Mouse (Mus musculus): ENCODE measurements at regions not wholly inside any gene's neighbourhood (a gene's known extent, or its start where the extent isn't known, plus 50 kb on each side); places are given as distances from the start of the nearest gene placed in this dataset.

- no peak overlapping the region for H3K4me3 ChIP-seq
- no peak for DNase-seq (ENCODE audit: low spot score)
- no peaks in the 10 kb centered on the region for H3K27me3 ChIP-seq (ENCODE audit: insufficient read depth, poor library complexity, severe bottlenecking)
- H3K36me3 ChIP-seq: no peaks in the 10 kb centered on the region
- H3K4me1 ChIP-seq (replicated peaks): no peaks in the 10 kb centered on the region
- H3K27ac ChIP-seq: no peak overlapping the region
- H3K9me3 ChIP-seq: no peaks in the 10 kb centered on the region
- 87% methylated on average over 2 of the region's 2 CpGs for WGBS
Measured at GRCm38 (mm10) chr8:18536059-18536458, 442.0 kb downstream of the Defb40 start.

GRCm38 (mm10) chr8:18528120-18528519 is 449.9 kb downstream of the Defb40 start:
- DNase-seq (ENCODE audit: low spot score): no peak
- Histone ChIP-seq H3K27ac (no peak overlapping the region), H3K4me3 (no peak overlapping the region), H3K27me3 (ENCODE audit: insufficient read depth, poor library complexity, severe bottlenecking) (no peaks in the 10 kb centered on the region), H3K4me1 (replicated peaks) (no peaks in the 10 kb centered on the region), H3K36me3 (no peaks in the 10 kb centered on the region), H3K9me3 (no peaks in the 10 kb centered on the region)
- WGBS: 89% methylated on average over 6 of the region's 6 CpGs

GRCm38 (mm10) chr8:18512409-18512808 is 465.6 kb downstream of the Defb40 start:
- no peak overlapping the region for H3K27ac ChIP-seq
- H3K36me3 ChIP-seq: no peaks in the 10 kb centered on the region
- DNase-seq (ENCODE audit: low spot score): no peak
- no peaks in the 10 kb centered on the region for H3K27me3 ChIP-seq (ENCODE audit: insufficient read depth, poor library complexity, severe bottlenecking)
- WGBS: 62% methylated on average over 2 of the region's 2 CpGs
- H3K4me1 ChIP-seq (replicated peaks): no peaks in the 10 kb centered on the region
- H3K4me3 ChIP-seq: no peak overlapping the region
- no peaks in the 10 kb centered on the region for H3K9me3 ChIP-seq

- H3K9me3 ChIP-seq: no peaks in the 10 kb centered on the region
- DNase-seq (ENCODE audit: low spot score): no peak
- H3K4me1 ChIP-seq (replicated peaks): no peaks in the 10 kb centered on the region
- H3K27me3 ChIP-seq (ENCODE audit: insufficient read depth, poor library complexity, severe bottlenecking): no peaks in the 10 kb centered on the region
- H3K4me3 ChIP-seq: no peak overlapping the region
- H3K36me3 ChIP-seq: no peaks in the 10 kb centered on the region
- 88% methylated on average over 13 of the region's 13 CpGs for WGBS
- no peak overlapping the region for H3K27ac ChIP-seq
Measured at GRCm38 (mm10) chr8:18506158-18507022, 471.7 kb downstream of the Defb40 start.

- DNase-seq (ENCODE audit: low spot score): no peak
- Histone ChIP-seq H3K9me3 (no peaks in the 10 kb centered on the region), H3K4me1 (replicated peaks) (no peaks in the 10 kb centered on the region), H3K4me3 (no peak overlapping the region), H3K27ac (no peak overlapping the region), H3K27me3 (ENCODE audit: insufficient read depth, poor library complexity, severe bottlenecking) (no peaks in the 10 kb centered on the region), H3K36me3 (no peaks in the 10 kb centered on the region)
- WGBS: 88% methylated on average over 5 of the region's 5 CpGs
Measured at GRCm38 (mm10) chr8:18490620-18491019, 487.4 kb downstream of the Defb40 start.

GRCm38 (mm10) chr8:18480081-18480480 is 498.0 kb downstream of the Defb40 start:
- Histone ChIP-seq H3K36me3 (no peaks in the 10 kb centered on the region), H3K9me3 (no peaks in the 10 kb centered on the region), H3K27ac (no peak overlapping the region), H3K27me3 (ENCODE audit: insufficient read depth, poor library complexity, severe bottlenecking) (no peaks in the 10 kb centered on the region), H3K4me1 (replicated peaks) (no peaks in the 10 kb centered on the region), H3K4me3 (no peak overlapping the region)
- no peak for DNase-seq (ENCODE audit: low spot score)
- 92% methylated on average over 3 of the region's 3 CpGs for WGBS

GRCm38 (mm10) chr8:18478166-18478565 is 499.9 kb downstream of the Defb40 start:
- Histone ChIP-seq H3K36me3 (no peaks in the 10 kb centered on the region), H3K27ac (no peak overlapping the region), H3K4me1 (replicated peaks) (no peaks in the 10 kb centered on the region), H3K9me3 (no peaks in the 10 kb centered on the region), H3K4me3 (no peak overlapping the region), H3K27me3 (ENCODE audit: insufficient read depth, poor library complexity, severe bottlenecking) (no peaks in the 10 kb centered on the region)
- WGBS: 86% methylated on average over 4 of the region's 4 CpGs
- no peak for DNase-seq (ENCODE audit: low spot score)

GRCm38 (mm10) chr8:18467511-18467910 is 510.5 kb downstream of the Defb40 start:
- WGBS: 89% methylated on average over 7 of the region's 7 CpGs
- DNase-seq (ENCODE audit: low spot score): no peak

GRCm38 (mm10) chr8:18460609-18461008 is 517.4 kb downstream of the Defb40 start:
- WGBS: 80% methylated on average over 4 of the region's 4 CpGs
- H3K4me1 ChIP-seq (replicated peaks): no peaks in the 10 kb centered on the region

More at GRCm38 (mm10) chr8:18467511-18467910, 510.5 kb downstream of the Defb40 start:
- Histone ChIP-seq H3K36me3 (no peaks in the 10 kb centered on the region), H3K27ac (no peak overlapping the region), H3K4me3 (no peak overlapping the region), H3K4me1 (replicated peaks) (no peaks in the 10 kb centered on the region), H3K27me3 (ENCODE audit: insufficient read depth, poor library complexity, severe bottlenecking) (no peaks in the 10 kb centered on the region), H3K9me3 (no peaks in the 10 kb centered on the region)

GRCm38 (mm10) chr8:18457470-18457869 is 520.6 kb downstream of the Defb40 start:
- WGBS: 93% methylated on average over 6 of the region's 6 CpGs
- Histone ChIP-seq H3K4me3 (no peak overlapping the region), H3K27ac (no peak overlapping the region), H3K36me3 (no peaks in the 10 kb centered on the region), H3K4me1 (replicated peaks) (no peaks in the 10 kb centered on the region), H3K9me3 (no peaks in the 10 kb centered on the region), H3K27me3 (ENCODE audit: insufficient read depth, poor library complexity, severe bottlenecking) (no peaks in the 10 kb centered on the region)
- DNase-seq (ENCODE audit: low spot score): no peak

More at GRCm38 (mm10) chr8:18460609-18461008, 517.4 kb downstream of the Defb40 start:
- Histone ChIP-seq H3K9me3 (no peaks in the 10 kb centered on the region), H3K4me3 (no peak overlapping the region), H3K27ac (no peak overlapping the region), H3K27me3 (ENCODE audit: insufficient read depth, poor library complexity, severe bottlenecking) (no peaks in the 10 kb centered on the region), H3K36me3 (no peaks in the 10 kb centered on the region)
- DNase-seq (ENCODE audit: low spot score): no peak

- Histone ChIP-seq H3K27ac (no peak overlapping the region), H3K9me3 (no peaks in the 10 kb centered on the region), H3K36me3 (no peaks in the 10 kb centered on the region), H3K4me3 (no peak overlapping the region), H3K27me3 (ENCODE audit: insufficient read depth, poor library complexity, severe bottlenecking) (no peaks in the 10 kb centered on the region), H3K4me1 (replicated peaks) (no peaks in the 10 kb centered on the region)
- 64% methylated on average over 3 of the region's 3 CpGs for WGBS
- DNase-seq (ENCODE audit: low spot score): no peak
Measured at GRCm38 (mm10) chr8:18449015-18449414, 529.0 kb downstream of the Defb40 start.

GRCm38 (mm10) chr8:18442212-18442611 is 535.8 kb downstream of the Defb40 start:
- Histone ChIP-seq H3K4me3 (no peak overlapping the region), H3K27ac (no peak overlapping the region), H3K9me3 (0 out of 2 replicates have a peak, but pooled peaks cover 3% of the 10 kb centered on the region), H3K36me3 (no peaks in the 10 kb centered on the region), H3K27me3 (ENCODE audit: insufficient read depth, poor library complexity, severe bottlenecking) (no peaks in the 10 kb centered on the region), H3K4me1 (replicated peaks) (no peaks in the 10 kb centered on the region)
- 67% methylated on average over 3 of the region's 3 CpGs for WGBS
- no peak for DNase-seq (ENCODE audit: low spot score)

GRCm38 (mm10) chr8:18422846-18423245 is 555.2 kb downstream of the Defb40 start:
- Histone ChIP-seq H3K27me3 (ENCODE audit: insufficient read depth, poor library complexity, severe bottlenecking) (no peaks in the 10 kb centered on the region), H3K36me3 (no peaks in the 10 kb centered on the region), H3K27ac (no peak overlapping the region), H3K9me3 (no peaks in the 10 kb centered on the region), H3K4me1 (replicated peaks) (no peaks in the 10 kb centered on the region), H3K4me3 (no peak overlapping the region)
- no peak for DNase-seq (ENCODE audit: low spot score)
- 84% methylated on average over 5 of the region's 5 CpGs for WGBS

Data from hindbrain, embryonic 10.5 days (tissue).